Mouse (Mus musculus) CH12.LX (cell line): ENCODE measurements around the gene Dna2. TPM values are rescaled to one million over a fixed set of nuclear protein-coding genes. Genes with fewer than 3 reads are reported as not detected.
"Not testable (repeated sequence)": the region's sequence is repeated elsewhere in the genome, so short reads cannot be mapped to it uniquely, and the experiment has no call there.

Source experiments
- DNase-seq: peaks from one replicate; pipeline ENCODE4 v3.0.0-alpha.2; 2013; ENCODE audit errors: extremely low read depth
- H3K27ac ChIP-seq: 2 replicates; pipeline ENCODE4 v1.5.1; 2012; ENCODE audit warnings: low read depth, mild to moderate bottlenecking, control low read depth, moderate library complexity; ENCODE audit not compliant: insufficient read depth
- H3K27me3 ChIP-seq: replicated peaks from 2 replicates; pipeline ENCODE3; 2012; ENCODE audit warnings: inconsistent platforms
- H3K36me3 ChIP-seq, 2 experiments: replicated peaks in 1 of 2; 2 replicates each; pipeline versions ENCODE3 to v1.6.1; 2012; ENCODE audit warnings: inconsistent platforms in 1 of 2, low read length in 1 of 2, mild to moderate bottlenecking in 1 of 2, mixed read lengths in 1 of 2, moderate library complexity in 1 of 2; ENCODE audit not compliant: control insufficient read depth in 1 of 2, insufficient read depth in 1 of 2
- H3K4me1 ChIP-seq, 2 experiments: 2 replicates each; pipeline ENCODE4 v1.6.1; 2012; ENCODE audit warnings: inconsistent platforms in 1 of 2, moderate library complexity in 1 of 2; ENCODE audit not compliant: insufficient read depth in 2 of 2, control insufficient read depth in 1 of 2
- H3K4me2 ChIP-seq: 2 replicates; pipeline ENCODE4 v1.6.1; 2012; ENCODE audit warnings: low read depth, mild to moderate bottlenecking, control low read depth; ENCODE audit not compliant: poor library complexity, insufficient read depth, severe bottlenecking
- H3K4me3 ChIP-seq, 3 experiments: fragments of 150-350 bp in 1 of 3; sonication (generic) in 1 of 3; replicated peaks in 1 of 3; 2 replicates each; pipeline versions ENCODE3 to v1.5.1; 2011 to 2012; ENCODE audit warnings: low read depth in 2 of 3, low read length in 2 of 3, mild to moderate bottlenecking in 2 of 3, moderate library complexity in 2 of 3, control low read depth in 1 of 3, improper control_type of control experiment in 1 of 3, inconsistent platforms in 1 of 3, mixed read lengths in 1 of 3; ENCODE audit not compliant: poor library complexity in 1 of 3
- H3K79me2 ChIP-seq: replicated peaks from 2 replicates; pipeline ENCODE4 v1.6.1; 2012; ENCODE audit warnings: mild to moderate bottlenecking, moderate library complexity; ENCODE audit not compliant: control insufficient read depth, poor library complexity, insufficient read depth, severe bottlenecking; ENCODE audit errors: extremely low read depth
- H3K9ac ChIP-seq: 2 replicates; pipeline ENCODE4 v1.6.1; 2012; ENCODE audit warnings: low read depth, mild to moderate bottlenecking, control low read depth, moderate library complexity; ENCODE audit not compliant: insufficient read depth
- H3K9me3 ChIP-seq: replicated peaks from 2 replicates; pipeline ENCODE3; 2012; ENCODE audit warnings: low read length, inconsistent platforms, mixed read lengths
- BHLHE40 ChIP-seq: IDR thresholded peaks from 2 replicates; pipeline ENCODE4 v1.6.1; 2011; ENCODE audit warnings: mild to moderate bottlenecking, low read depth, low read length, improper control_type of control experiment
- CHD1 ChIP-seq: IDR thresholded peaks from 2 replicates; pipeline ENCODE4 v1.6.1; 2012; ENCODE audit warnings: low read depth, low read length, improper control_type of control experiment, inconsistent platforms
- CHD2 ChIP-seq: IDR thresholded peaks from 2 replicates; pipeline ENCODE4 v1.6.1; 2011; ENCODE audit warnings: low read length, improper control_type of control experiment
- CTCF ChIP-seq, 2 experiments: IDR thresholded peaks in 1 of 2; conservative IDR thresholded peaks in 1 of 2; 2 replicates each; pipeline ENCODE4 v1.5.1; 2011 to 2012; ENCODE audit warnings: low read depth in 2 of 2, low read length in 2 of 2, improper control_type of control experiment in 1 of 2, inconsistent platforms in 1 of 2, mild to moderate bottlenecking in 1 of 2, moderate library complexity in 1 of 2
- ETS1 ChIP-seq: conservative IDR thresholded peaks from 2 replicates; pipeline ENCODE4 v1.6.1; 2012; ENCODE audit warnings: low read depth, mild to moderate bottlenecking, inconsistent platforms, low read length, improper control_type of control experiment, moderate library complexity
- GABPA ChIP-seq: IDR thresholded peaks from 2 replicates; pipeline ENCODE4 v1.6.1; 2012; ENCODE audit warnings: low read depth, low read length, improper control_type of control experiment, inconsistent platforms; ENCODE audit not compliant: insufficient replicate concordance
- HCFC1 ChIP-seq: IDR thresholded peaks from 2 replicates; pipeline ENCODE4 v1.6.1; 2012; ENCODE audit warnings: low read depth, mild to moderate bottlenecking, inconsistent platforms, low read length, improper control_type of control experiment
- JUN ChIP-seq: IDR thresholded peaks from 2 replicates; pipeline ENCODE4 v1.6.1; 2011; ENCODE audit warnings: low read depth, mild to moderate bottlenecking, low read length, improper control_type of control experiment, moderate library complexity; ENCODE audit not compliant: insufficient read depth
- KAT2A ChIP-seq: IDR thresholded peaks from 2 replicates; pipeline ENCODE4 v1.6.1; 2012; ENCODE audit warnings: low read length, improper control_type of control experiment, inconsistent platforms; ENCODE audit not compliant: insufficient replicate concordance
- MAFK ChIP-seq: IDR thresholded peaks from 2 replicates; pipeline ENCODE4 v1.6.1; 2011; ENCODE audit warnings: low read length, improper control_type of control experiment; ENCODE audit not compliant: insufficient replicate concordance
- MAZ ChIP-seq: IDR thresholded peaks from 2 replicates; pipeline ENCODE4 v1.6.1; 2012; ENCODE audit warnings: low read depth, mild to moderate bottlenecking, inconsistent platforms, low read length, improper control_type of control experiment, moderate library complexity
- PAX5 ChIP-seq: IDR thresholded peaks from 2 replicates; pipeline ENCODE4 v1.6.1; 2012; ENCODE audit warnings: low read length, inconsistent platforms, mixed read lengths
- POLR2A ChIP-seq: IDR thresholded peaks from 2 replicates; pipeline ENCODE4 v1.6.1; 2011; ENCODE audit warnings: low read depth, mild to moderate bottlenecking, improper control_type of control experiment, low read length
- POLR2AphosphoS2 ChIP-seq: IDR thresholded peaks from 2 replicates; pipeline ENCODE4 v1.6.1; 2011; ENCODE audit warnings: low read depth, low read length, improper control_type of control experiment
- RAD21 ChIP-seq: IDR thresholded peaks from 2 replicates; pipeline ENCODE4 v1.6.1; 2011; ENCODE audit warnings: low read depth, mild to moderate bottlenecking, low read length, improper control_type of control experiment, moderate library complexity
- SMC3 ChIP-seq: IDR thresholded peaks from 2 replicates; pipeline ENCODE4 v1.6.1; 2011; ENCODE audit warnings: low read depth, low read length, improper control_type of control experiment
- TCF12 ChIP-seq: IDR thresholded peaks from 2 replicates; pipeline ENCODE4 v1.6.1; 2014; ENCODE audit warnings: low read depth, mild to moderate bottlenecking, inconsistent platforms, low read length, improper control_type of control experiment
- UBTF ChIP-seq: IDR thresholded peaks from 2 replicates; pipeline ENCODE4 v1.6.1; 2012; ENCODE audit warnings: low read depth, mild to moderate bottlenecking, inconsistent platforms, low read length, improper control_type of control experiment, moderate library complexity
- USF1 ChIP-seq: IDR thresholded peaks from 2 replicates; pipeline ENCODE4 v1.6.1; 2014; ENCODE audit warnings: low read depth, mild to moderate bottlenecking, inconsistent platforms, low read length, improper control_type of control experiment
- USF2 ChIP-seq: conservative IDR thresholded peaks from 2 replicates; pipeline ENCODE4 v1.6.1; 2011; ENCODE audit warnings: low read depth, low read length, improper control_type of control experiment
- ZC3H11A ChIP-seq: IDR thresholded peaks from 2 replicates; pipeline ENCODE4 v1.6.1; 2012; ENCODE audit warnings: low read depth, mild to moderate bottlenecking, inconsistent platforms, low read length, improper control_type of control experiment
- ZMIZ1 ChIP-seq: IDR thresholded peaks from 2 replicates; pipeline ENCODE4 v1.6.1; 2012; ENCODE audit warnings: low read depth, mild to moderate bottlenecking, inconsistent platforms, low read length, improper control_type of control experiment
- ZNF384 ChIP-seq: IDR thresholded peaks from 2 replicates; pipeline ENCODE4 v1.6.1; 2012; ENCODE audit warnings: low read depth, low read length, improper control_type of control experiment, inconsistent platforms
- dilution Hi-C: fragments of 300-500 bp; cut with MboI; formaldehyde crosslinking; loops from 2 replicates; pipeline ENCODE4 v1.14.3; 2020; ENCODE audit warnings: low sequenced_read_pairs; ENCODE audit not compliant: extremely low pct_unique_long_range_greater_than_20kb, extremely low pct_ligation_motif_present
- in situ Hi-C: fragments of 300-500 bp; cut with MboI; formaldehyde crosslinking; loops from 3 replicates; pipeline ENCODE4 v1.14.3; 2019; ENCODE audit warnings: low sequenced_read_pairs, low pct_ligation_motif_present, low pct_unique_long_range_greater_than_20kb, mixed read lengths
- polyA plus RNA-seq: library from polyadenylated mRNA; unstranded; fragments of >175 nt; gene quantifications from 2 replicates; pipeline ENCODE4 v1.2.1, GENCODE M21; 2012; ENCODE audit warnings: low read depth; ENCODE audit not compliant: insufficient read length
- total RNA-seq, 2 experiments: library from RNA; depleted of rRNA; stranded (reverse); fragments of 300-350 nt in 1 of 2; fragments of >200 nt in 1 of 2; gene quantifications; 2 replicates each; pipeline ENCODE4 v1.2.3; 2012 to 2014

The Dna2 gene
- total and polyA plus RNA-seq, 3 experiments = 31.7 to 38.6 (median 33.4) TPM

DNA sequence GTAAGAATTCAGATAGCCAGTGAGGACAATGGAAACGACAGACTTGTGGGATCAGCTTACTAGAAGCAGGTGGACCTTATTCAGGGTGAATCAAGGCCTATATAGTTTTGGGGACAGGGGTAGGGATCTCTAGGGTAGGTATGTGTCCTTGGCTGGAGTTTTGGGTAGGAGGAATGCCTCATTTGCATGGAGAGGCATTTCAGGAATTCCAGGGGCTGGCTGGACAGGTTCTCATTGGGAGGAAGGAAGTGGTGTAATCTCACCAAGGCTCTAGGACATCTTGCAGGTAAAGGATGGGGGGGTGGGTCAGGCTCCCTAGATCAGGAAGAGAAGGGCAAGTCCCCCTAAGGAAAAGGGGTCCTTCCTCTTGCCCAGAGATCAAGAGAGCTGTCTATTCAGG lies 44.0 kb upstream of the Dna2 start:
- in situ Hi-C loops (no loop called here), dilution Hi-C loops (no loop called here)
- H3K4me2 ChIP-seq = no peak overlapping the region
- H3K27ac ChIP-seq = no peak overlapping the region
- no peaks in the 10 kb centered on the region for H3K36me3 ChIP-seq
- no peaks in the 10 kb centered on the region for H3K9me3 ChIP-seq
- 0 out of 4 replicates have a peak, but pooled peaks cover 0 to 2% of the 10 kb centered on the region in 2 experiments for H3K4me1 ChIP-seq
- no peaks in the 10 kb centered on the region for H3K79me2 ChIP-seq
- DNase-seq = no peak
- H3K27me3 ChIP-seq = no peaks in the 10 kb centered on the region
- no peak overlapping the region for H3K4me3 ChIP-seq
- no peak overlapping the region for H3K9ac ChIP-seq
- TF ChIP-seq ZNF384 (no peak), CHD1 (no peak), GABPA (no peak), POLR2A (no peak), PAX5 (no peak), CTCF (conservative IDR thresholded peaks at IDR 0.05 in 1 of 2, IDR thresholded peaks at IDR 0.05 in 1 of 2; ENCODE audit: low read depth in 2 of 2, low read length in 2 of 2) (no peak), UBTF (no peak), ETS1 (no peak), ZC3H11A (no peak), JUN (no peak), BHLHE40 (no peak), USF2 (no peak), MAZ (no peak), USF1 (no peak), MAFK (no peak)
- TF ChIP-seq, all 38 proteins: peak for 0

DNA sequence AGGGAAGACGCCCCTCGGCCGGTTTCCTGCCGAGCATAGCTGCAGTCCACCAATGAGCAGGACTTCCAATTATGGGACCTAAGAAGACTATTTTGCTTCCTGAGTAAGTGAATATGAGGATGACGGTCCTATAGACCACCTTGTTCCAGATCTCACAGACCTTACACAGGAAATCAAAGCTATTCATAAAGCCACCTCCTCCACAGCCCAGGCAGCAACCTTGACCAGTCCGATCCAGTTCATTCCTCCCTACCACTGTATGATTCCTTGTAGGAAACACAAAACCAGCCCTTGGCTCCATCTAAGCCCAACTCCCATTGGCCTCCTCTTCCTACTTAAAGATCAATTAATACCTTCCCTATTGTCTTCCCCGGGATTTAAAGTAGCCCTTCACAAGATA lies 40.5 kb upstream of the Dna2 start:
- in situ Hi-C loops (no loop called here), dilution Hi-C loops (no loop called here)
- H3K9me3 ChIP-seq = no peaks in the 10 kb centered on the region
- H3K79me2 ChIP-seq = no peaks in the 10 kb centered on the region
- no peak overlapping the region for H3K9ac ChIP-seq
- peaks cover 4% of the 10 kb centered on the region in 2 experiments; a peak in 2 of 4 replicates for H3K4me1 ChIP-seq
- H3K4me3 ChIP-seq = no peak overlapping the region
- TF ChIP-seq USF2 (no peak), GABPA (no peak), JUN (no peak), KAT2A (no peak), MAZ (no peak), RAD21 (no peak), SMC3 (no peak), POLR2AphosphoS2 (no peak), CHD2 (no peak), ZMIZ1 (no peak), HCFC1 (no peak), TCF12 (no peak)
- TF ChIP-seq, all 38 proteins: peak for 0
- no peak overlapping the region for H3K4me2 ChIP-seq
- no peaks in the 10 kb centered on the region for H3K36me3 ChIP-seq
- no peak for DNase-seq
- H3K27me3 ChIP-seq = no peaks in the 10 kb centered on the region
- no peak overlapping the region for H3K27ac ChIP-seq

DNA sequence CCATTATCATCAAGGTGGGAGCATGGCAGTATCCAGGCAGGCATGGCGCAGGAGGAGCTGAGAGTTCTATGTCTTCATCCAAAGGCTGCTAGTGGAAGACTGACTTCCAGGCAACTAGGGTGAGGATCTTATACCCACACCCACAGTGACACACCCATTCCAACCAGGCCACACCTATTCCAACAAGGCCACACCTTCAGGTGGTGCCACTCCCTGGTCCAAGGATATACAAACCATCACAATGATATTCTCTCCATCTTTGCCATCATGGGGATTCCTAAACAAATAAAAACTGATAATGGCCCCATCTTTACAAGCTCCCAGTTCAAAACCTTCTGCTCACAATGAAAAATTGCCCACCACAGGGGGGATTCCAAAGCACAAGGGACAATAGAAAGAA lies 37.9 kb upstream of the Dna2 start, which contains the start of gene Tet1:
Gene Tet1 (minus strand): TSS at position 101 of the 400 bp plus-strand sequence.
- dilution Hi-C loops = not testable (repeated sequence)

More for the DNA sequence above, 37.9 kb upstream of the Dna2 start, which contains the start of gene Tet1:
- H3K4me2 ChIP-seq, H3K27ac ChIP-seq, H3K9ac ChIP-seq, H3K9me3 ChIP-seq, in situ Hi-C loops, H3K4me3 ChIP-seq, H3K79me2 ChIP-seq, H3K27me3 ChIP-seq, DNase-seq, H3K36me3 ChIP-seq: not testable (repeated sequence)
- H3K4me1 ChIP-seq = peaks cover 4 to 11% of the 10 kb centered on the region in 2 experiments; a peak in 2 of 4 replicates
